In genomic region chr12:58581811-58582572, GRCm38 (mm10) we compare ENCODE assay signal across 15 mouse cellular contexts.
"Had no signal": no experiment of that assay in that cellular context is flagged by ENCODE, and none has a peak within 500 bp of the region (broad histone marks: within the 10 kb centered on the region; RNA-seq: fewer than 3 reads in every experiment).

No protein-coding gene starts in this region.

- H3K4me1 ChIP-seq: limb, embryonic 10.5 days; liver, embryonic 12.5 days; megakaryocyte, embryonic 14.5 days; neural tube, embryonic 15.5 days; stomach, embryonic 15.5 days had no signal

- H3K27ac ChIP-seq: left cerebral cortex, adult 2 months; limb, embryonic 10.5 days; liver, embryonic 12.5 days; macrophage; neural tube, embryonic 15.5 days; stomach, embryonic 15.5 days had no signal

- H3K9ac ChIP-seq: liver, embryonic 12.5 days; lung, embryonic 14.5 days; neural tube, embryonic 15.5 days; stomach, embryonic 15.5 days had no signal

- H3K4me3 ChIP-seq: left cerebral cortex, adult 2 months; limb, embryonic 10.5 days; liver, embryonic 12.5 days; megakaryocyte, embryonic 14.5 days; myocyte; neural tube, embryonic 15.5 days; stomach, embryonic 15.5 days had no signal

- H3K27me3 ChIP-seq: liver, embryonic 12.5 days; megakaryocyte, embryonic 14.5 days; neural tube, embryonic 15.5 days; stomach, embryonic 15.5 days had no signal

- H3K36me3 ChIP-seq: limb, embryonic 10.5 days; liver, embryonic 12.5 days; neural tube, embryonic 15.5 days; stomach, embryonic 15.5 days had no signal

- ATAC-seq: liver, embryonic 12.5 days had no signal

- H3K9me3 ChIP-seq: limb, embryonic 10.5 days; liver, embryonic 12.5 days; megakaryocyte, embryonic 14.5 days; neural tube, embryonic 15.5 days; stomach, embryonic 15.5 days had no signal

- DNase-seq: kidney, postnatal 10 days; kidney, postnatal 4 days; lung, embryonic 14.5 days; lung, postnatal 14 days; thymus, adult 2 months; thymus, postnatal 25 days had no signal

- H3K4me2 ChIP-seq: liver, embryonic 12.5 days; lung, embryonic 14.5 days; midbrain, embryonic 11.5 days; neural tube, embryonic 15.5 days; stomach, embryonic 15.5 days had no signal
